Mouse (Mus musculus) lung, adult 18-20 months (tissue): ENCODE data around the gene Nudt1.
"Not testable (repeated sequence)": the region's sequence is repeated elsewhere in the genome, so short reads cannot be mapped to it uniquely, and the experiment has no call there.

Experiments used
- DNase-seq, 2 experiments: peaks; one replicate each; pipeline ENCODE4 v3.0.0; 2022; ENCODE audit warnings: mixed read lengths in 2 of 2

The Nudt1 gene

DNA sequence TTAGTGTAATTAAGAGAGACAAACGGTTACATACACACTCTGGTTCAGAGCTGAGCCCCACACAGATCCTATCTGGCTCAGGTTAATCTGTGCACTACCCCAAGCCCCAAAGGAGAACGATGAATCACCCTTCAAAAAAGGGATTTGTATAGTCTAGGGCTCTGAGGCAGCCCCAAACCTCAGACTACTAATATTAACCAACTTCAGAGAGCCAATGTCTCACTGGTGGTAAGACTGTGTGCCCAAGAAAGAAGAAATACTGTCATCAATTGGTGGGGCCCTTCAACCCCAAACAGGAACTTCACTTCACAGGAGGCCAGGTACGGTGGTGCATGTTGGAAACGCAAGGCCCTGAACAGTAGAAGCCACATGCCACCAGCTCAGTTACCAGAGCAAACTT lies 23.8 kb downstream of the Nudt1 start:
- no peak for DNase-seq

DNA sequence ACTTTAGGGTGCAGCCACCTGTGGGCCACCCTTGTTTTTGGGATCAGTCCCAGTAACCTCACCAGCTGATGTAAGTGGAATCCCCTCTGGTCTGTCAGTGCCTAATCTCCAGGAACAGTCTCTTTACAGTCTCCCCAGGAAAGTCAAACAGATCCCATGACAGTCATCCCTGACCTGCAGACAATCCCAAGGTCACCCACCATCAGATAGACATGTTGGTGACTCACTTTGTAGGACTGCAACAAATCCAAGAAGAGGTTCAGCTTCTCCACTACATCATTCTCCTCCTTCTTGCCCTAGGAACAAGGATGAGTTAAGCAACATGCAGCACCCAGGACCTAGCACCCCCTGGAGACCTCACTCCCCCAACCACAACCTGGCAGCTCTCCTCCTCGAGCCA lies 24.6 kb downstream of the Nudt1 start:
- DNase-seq: no peak

DNA sequence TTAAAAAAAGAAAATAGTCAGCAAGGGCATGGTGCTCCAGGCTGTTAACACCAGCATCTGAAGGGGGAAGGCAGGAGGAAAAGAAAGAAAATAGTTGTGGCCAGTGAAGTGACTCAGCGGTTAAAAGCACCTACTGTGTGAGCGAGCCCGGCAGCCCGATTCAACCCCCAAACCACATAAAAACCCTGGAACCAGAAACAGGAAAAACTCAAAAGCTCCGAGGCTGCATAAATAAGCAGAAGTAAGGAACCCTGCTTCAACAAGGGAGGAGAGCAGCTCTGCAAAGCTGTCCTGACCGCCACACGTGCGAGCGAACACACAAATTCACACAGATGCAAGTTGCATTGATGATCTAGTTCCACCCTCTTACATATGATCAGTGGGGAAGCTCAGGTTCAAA lies 28.4 kb downstream of the Nudt1 start:
- no peak for DNase-seq

DNA sequence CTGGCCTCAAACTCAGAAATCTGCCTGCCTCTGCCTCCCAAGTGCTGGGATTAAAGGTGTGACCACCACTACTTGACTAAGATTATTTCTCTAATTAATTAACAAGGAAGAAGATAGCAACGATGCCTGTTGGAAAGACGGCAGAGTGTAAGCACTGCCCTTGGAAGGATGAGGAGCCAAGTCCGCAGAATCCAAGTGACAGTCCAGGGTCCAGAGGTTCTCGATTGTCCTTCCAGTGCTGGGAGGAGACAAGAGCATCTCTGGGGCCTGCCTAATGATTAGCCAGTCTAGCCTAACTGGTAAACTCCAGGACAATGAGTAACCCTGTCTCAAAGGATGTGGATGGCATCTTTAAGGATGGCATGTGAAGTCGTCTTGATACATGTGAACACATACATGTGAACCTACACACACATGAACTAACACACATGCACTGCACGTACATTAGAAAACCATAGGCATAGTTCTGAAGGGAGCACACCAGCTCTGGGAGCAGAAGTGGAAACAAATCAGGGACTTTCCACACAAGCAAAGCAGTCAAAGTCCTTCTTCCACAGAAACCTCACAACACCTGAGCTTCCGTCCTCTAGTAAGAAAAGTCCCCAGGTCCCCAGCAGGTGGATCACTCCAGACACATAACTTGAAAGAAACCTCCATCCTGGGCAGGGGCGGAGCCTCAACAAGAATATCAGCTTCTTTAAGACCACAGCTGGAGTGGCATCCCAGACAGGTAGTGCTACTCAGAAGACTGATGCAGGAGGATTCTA lies 29.5 kb downstream of the Nudt1 start:
- no peak for DNase-seq

DNA sequence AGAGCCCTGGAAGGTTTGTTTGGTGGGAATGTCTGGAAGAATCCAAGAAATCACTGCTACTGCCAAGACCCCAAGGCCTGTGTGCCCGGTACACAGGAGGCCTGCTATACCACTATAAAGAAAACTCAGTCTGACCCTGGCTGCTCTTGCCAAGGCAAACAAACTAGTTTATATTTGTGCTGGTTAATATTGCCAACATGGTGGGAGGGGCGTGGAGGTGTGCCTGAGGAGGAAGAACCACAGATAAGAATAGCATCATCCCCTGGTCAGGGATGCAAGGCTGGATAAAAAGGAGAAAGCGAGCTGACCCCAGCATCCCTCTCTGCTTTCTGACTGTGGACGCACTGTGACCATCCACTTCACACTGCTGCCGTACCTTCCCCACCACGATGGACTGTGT lies 30.9 kb downstream of the Nudt1 start:
- DNase-seq: no peak

DNA sequence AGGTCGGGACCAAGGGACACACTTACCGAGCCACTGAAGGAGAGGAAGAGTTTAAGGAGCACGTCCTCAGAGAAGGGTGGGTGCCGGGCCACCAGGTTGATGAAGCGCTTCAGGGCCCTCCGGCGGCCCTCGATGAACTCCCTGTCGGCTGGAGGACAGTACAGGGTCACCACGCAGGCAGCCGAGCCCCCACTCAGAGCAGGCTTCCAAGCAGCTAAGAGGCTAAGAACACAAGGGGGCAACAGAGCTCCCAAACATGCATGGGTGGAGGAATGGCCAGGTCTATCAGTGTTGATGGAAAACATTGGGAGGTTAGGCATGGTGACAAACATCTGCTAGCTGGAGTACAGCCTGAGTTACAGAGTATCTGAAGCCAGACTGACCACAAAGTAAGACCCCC lies 34.5 kb downstream of the Nudt1 start:
- DNase-seq: no peak

DNA sequence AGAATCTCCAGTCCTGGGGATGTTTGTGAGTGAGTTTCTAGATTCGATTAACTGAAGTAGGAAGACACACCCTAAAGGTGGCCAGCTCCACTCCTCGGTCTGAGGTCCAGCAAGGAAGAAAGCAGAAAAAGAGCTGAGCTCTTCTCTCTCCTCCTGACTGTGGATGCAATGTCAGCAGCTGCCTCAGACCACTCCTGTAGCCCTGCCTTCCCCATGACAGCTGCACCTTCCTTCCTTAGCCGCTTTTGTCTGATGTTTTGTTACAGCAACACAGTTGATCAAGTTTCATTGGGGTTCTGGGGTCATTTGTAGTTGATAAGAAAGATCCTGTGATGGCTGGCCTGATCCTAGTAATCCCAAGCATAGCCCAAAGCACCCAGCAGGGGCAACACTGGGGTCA lies 36.0 kb downstream of the Nudt1 start:
- DNase-seq: no peak

DNA sequence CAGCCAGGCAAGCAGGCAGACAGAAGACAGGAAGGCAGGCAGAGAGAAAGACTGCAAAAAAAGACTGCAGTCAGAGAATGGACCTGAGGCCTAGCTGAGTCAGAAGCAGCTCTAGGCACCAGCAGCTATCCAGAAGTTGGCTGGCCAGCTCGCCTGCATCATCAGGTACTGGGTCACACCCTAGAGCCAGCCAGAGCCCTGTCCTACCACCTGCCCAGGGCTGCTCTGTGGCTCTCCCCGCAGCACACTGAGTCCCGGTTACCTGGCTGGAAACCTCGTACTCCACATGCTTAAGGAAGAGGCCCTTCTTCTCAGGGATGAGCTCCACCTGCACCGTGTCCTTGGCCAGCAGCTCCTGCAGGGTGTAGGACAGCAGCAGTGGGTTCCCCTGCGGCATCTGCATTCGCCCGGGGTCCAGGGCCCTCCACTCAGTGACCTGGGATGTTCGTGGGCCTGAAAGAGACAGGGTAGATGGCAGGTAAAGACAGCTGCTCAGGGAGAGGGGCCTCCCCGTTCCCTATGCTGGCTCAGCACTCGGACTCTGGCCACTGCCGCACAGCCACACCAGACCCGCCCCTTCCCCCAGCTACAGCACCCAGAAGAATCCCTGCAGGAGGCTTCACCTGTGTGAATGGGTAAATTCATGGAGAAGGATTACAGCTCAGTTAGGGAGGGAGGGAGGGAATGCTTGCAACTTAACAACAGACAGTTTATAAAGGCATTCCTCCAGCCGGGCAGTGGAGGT lies 38.6 kb downstream of the Nudt1 start:
- DNase-seq: no peak

DNA sequence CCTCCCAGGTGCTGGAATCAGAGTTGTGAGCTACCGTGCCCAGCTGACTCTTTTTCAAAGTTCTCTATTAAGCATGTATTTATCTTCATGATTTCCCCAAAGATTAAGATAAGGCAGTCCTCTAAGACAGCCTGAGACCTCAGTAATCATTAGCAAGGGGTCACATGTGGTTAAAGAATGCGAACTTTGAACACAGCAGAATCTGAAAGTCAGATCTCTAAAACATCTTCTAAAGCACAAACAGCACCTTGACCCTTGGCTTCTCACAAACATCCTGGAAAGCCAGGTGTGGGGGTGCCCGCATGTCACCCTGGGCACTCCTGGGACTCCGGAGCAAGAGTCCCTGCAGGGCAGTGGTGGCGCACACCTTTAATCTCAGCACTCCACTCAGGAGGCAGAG lies 43.0 kb downstream of the Nudt1 start:
- DNase-seq: no peak

DNA sequence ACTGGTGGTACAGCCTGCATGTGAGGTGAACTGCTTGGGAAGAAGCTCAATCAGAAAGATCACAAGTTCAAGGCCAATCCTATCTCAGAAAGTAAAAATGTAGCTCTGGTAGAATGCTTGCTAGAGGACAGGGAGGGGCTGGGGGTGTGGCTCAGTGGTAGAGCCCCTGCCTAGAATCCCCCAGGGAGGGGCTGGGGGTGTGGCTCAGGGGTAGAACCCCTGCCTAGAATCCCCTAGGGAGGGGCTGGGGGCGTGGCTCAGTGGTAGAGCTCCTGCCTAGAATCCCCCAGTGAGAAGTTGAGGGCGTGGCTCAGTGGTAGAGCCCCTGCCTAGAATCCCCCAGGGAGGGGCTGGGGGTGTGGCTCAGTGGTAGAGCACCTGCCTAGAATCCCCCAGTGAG lies 46.7 kb downstream of the Nudt1 start:
- not testable (repeated sequence) for DNase-seq

DNA sequence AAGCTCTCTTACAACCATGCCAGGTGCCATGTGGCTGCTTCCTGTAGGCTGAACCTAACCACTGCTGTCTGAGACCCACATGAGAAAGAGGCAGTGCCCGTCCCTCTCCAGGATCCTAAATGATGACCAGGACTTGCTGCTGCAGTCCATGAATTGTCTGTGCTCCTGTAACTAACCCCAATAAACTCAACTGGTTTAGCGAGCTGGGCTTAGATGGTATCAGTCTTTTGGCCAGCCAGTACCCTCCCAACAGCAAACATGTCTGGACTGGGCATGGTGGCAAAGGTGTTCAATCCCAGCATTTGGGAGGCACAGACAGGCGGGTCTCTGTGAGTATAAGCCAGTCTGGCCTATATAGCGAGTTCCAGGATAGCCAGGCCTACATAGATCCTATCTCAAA lies 47.5 kb downstream of the Nudt1 start:
- DNase-seq: no peak

DNA sequence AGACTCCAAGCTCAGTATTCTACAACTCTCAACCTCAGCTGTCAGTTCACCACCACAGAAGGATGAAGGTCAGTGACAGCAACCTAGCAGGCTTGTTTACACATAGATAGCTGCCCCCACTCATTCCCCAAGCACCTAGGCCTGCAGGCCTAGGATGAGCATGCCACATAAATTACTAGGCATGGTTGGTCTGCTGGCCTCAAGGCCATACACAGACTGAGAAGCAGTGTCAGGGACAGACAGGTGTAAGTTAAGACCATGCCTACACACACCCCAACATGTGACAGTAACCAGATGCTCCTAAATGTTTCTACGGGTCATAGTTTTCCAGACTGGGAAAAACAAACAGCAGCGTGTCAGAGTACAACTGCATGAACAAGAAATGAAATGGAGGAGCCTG lies 48.0 kb downstream of the Nudt1 start:
- no peak for DNase-seq

DNA sequence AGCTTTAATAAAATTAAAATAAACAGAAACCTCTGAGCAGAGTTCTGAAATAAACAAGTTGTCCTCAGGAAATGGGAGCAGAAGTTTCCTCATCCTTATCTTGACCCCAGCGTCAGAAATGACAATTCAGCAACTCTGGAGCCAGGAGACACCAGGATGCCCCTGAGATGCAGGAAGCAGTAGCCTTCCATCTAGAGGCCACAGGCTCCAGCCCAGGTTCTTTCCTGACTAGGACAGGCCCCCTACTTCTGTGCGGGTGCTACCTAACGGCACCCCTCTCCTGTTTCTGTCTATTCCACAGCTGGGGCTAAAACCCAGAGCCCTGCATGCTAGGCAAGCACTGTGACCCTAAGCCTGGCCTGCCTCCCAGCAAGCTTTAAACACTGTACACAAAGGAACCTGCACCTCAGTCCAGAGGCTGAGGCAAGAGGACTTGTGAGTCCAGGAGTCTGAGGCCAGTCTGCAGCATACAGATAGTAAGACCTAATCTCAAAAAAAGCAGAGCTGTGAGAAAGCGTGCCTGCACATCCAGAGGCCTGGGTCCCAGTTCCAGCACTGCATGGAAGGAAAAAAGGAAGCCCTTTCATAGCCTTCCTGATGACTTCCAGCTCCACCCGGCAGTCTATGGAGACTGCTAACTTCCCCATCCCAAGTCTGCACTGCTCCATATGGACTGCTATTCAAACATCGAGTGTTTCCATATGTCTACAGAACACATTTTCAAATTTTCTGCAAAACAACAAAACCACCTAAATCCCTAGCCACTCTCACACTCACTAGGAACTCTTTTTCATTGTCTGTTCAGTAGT lies 49.2 kb downstream of the Nudt1 start:
- DNase-seq: peak; percentile 18 to 46

DNA sequence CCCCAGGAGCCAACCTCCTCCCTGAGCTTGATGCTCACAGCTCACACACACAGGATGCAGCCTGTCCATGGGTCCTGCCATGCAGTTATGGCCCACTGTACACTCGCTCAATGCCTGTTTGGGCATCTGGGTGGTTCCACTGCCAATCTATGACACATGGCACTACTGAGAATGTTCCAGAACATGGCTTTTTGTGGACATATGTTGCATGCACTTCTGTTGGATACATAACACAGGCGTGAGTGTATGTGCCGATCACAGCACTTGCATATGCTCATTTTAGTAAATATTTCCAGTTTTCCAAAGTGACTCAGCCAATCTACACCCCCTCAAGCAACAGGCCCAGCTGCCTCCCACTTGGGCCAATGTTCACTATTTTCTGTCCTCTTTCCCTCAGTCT lies 50.2 kb downstream of the Nudt1 start:
- no peak for DNase-seq

DNA sequence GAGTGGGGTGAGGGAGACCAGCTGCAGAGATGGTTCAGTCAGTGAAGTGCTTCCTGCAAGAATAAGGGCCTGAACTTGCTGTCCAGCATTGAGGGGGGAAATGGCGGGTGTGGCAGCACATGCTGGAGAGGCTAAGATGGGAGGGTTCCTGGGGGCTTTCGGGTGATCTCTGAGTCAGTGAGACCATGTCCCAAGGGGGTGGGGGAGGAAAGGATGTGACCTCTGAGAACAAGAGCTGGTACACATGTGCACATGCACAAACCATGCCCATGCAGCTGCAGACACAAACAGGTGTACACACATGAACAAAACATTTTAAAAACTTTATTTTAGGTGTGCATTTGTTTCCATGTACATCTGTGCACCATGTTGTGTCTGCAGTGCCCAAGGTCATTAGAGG lies 52.3 kb downstream of the Nudt1 start:
- DNase-seq: no peak

DNA sequence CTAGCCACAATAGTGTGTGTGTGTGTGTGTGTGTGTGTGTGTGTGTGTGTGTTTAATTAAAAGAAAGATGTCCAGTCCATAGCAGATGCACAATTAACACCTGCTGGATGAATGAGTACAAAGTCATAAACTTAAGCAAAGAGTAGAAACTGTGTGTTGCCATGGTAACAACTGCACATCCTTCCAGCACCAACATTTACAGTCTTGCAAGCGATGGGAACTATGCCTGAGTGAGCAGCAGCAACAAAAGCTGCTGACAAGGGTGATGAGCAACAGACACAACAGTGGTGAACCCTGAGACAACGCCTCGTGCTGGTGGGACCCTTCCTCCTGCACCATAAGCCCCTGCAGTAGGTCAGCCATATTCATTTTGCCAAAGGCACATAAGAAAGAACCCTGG lies 52.8 kb downstream of the Nudt1 start:
- DNase-seq: no peak

DNA sequence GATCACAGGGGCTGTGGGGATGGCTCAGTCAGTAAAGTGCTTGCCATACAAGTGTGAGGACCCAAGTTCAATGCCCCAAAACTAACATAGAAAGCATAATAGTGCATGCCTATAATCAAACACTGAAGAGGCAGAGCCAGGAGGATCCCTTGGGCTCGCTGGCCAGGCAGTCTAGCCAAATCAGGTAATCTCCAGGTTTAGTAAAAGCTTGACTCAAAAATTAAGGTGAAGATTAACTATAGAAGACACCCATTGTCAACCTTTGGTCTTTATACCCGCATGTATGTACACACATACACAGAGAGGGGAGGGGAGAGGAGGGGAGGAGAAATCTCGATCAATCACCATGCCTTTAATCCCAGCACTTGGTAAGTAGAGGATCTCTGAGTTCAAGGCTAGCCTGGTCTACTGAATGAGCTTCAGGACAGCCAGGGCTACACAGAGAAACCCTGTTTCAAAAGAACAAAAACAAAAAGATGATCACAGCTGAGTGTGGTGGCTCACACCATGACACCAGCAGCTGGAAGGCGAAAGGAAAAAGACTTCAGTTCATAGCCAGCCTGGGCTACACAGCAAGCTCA lies 53.9 kb downstream of the Nudt1 start:
- DNase-seq: no peak

DNA sequence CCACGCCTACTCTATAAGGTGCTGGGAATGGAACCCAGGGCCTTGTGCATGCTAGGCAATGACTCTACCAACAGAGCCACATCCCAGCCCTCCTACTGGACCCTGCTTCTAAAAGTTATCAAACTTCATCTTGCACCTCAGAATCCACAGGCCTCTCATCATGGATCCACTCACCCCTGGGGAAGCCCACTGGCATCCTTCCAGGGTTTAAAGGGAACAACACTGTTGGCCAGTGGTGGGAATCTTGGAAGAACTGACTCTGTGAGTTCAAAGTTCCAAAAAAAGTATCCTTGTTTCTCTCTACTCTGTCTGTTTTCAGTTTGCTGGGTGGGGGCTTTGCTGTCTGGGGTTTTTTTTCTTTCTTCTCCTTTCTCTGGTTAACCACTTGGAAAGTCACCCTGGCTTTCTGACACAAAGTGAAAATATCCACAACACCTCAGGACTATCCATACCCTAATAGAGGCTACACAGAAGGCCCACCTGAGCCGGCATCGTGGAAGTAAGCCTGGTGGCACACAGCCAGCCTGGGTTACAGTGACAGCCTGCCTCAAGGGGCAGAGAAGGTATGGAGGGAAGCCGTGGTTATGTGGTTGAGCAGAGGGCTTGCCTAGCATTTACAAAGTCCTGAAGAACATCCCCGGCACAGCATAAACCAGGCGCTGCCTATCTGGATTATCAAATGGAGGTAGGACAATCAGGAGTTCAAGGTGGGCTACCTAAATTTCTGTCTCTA lies 56.8 kb downstream of the Nudt1 start:
- no peak for DNase-seq

DNA sequence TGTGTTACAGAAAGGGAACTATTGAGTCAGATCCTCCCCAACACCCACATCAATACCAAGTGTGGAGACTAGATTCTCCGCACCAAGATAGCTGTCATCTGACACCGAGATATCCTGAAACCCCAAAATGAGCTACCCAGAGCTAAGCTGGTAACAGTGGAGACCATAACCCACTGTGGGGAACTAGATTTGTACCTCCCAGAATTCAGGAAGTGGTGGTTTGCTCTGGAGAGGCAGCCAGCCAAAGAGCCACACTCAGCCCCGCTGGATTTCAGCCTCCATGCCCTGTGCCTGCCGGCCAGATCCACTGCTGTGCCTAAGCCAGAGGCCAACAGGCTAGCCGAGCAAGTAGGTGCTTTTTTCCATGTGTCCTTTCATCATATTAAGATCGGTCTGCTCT lies 57.8 kb downstream of the Nudt1 start:
- DNase-seq: peak in 1 of 2 experiments; percentile 27

DNA sequence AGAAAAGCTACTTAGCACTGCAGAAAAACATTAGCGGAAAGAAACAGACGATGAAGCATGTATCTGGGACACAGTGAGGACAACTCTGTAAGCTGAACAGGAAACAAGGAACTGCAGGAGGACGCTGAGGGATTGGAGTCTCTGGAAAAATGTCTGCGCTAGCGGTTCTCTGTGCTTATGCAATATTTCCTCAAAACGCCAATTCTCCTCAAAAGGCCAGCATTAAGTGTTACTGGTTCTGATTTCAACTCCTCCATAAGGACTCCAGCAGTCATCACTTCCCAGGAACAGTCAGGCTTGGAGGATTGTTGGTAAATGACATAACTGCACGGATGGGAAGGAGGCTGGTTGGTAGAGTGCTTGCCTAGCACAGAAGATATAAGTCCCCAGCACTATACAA lies 59.7 kb downstream of the Nudt1 start:
- DNase-seq: no peak

DNA sequence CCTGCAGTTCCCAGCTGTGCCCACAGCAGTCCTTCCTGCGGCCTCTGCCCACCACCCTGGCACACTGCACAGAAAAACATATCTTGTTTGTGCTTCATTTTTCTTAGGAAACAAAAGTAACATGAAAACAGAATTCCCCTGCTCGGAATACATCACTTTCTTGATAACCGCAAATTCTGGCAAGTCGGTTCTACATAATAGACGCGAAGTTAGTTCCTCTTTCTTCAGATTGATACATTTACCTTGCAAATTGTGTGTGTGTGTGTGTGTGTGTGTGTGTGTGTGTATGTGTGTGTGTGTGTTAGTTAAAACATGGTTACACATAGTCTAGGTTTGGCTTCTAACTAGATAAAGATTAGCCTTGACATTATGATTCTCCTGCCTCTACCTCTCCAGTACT lies 61.2 kb downstream of the Nudt1 start:
- DNase-seq: no peak

DNA sequence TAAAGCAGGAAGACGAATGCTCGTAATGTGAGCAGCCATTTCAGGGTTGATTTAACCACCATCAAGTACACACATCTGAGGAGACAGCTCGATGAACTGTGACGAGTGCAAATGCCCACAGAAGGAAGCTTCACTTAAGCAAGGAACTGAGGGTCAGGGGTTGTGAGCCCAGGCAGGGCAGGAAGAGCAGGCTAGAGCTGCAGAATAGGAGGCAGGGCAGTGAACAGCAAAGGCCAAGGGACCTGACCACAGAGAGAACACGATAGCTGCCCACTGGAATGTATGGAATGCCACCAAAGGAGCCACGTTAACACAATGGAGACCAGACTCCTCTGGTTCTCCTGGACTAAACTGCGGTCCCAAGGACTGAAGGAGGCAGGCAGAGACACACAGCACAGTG lies 62.1 kb downstream of the Nudt1 start:
- peak; percentile 48 to 56 for DNase-seq

DNA sequence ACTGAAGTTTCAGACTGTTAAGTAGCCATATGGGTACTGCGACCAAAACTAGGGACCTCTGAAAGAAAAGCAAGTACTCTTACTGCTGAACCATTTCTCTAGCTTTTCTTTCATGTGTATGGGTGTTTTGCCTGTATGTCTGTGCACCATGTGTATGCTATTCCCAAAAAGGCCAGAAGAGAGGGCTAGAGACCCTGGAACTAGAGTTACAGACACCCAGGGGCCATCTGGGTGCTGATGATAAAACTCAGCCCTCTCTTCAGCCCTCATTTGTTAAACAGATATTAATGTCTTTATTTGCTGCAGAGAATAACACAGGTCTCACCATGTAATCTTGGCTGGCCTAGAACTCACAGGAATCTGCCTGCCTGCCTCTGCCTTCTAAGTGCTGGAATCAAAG lies 63.0 kb downstream of the Nudt1 start:
- no peak for DNase-seq
